Mouse (Mus musculus) E14TG2a.4 (cell line): Measurements from ENCODE around the gene Lancl2.

ENCODE experiments used
- CTCF ChIP-seq: conservative IDR thresholded peaks from 2 replicates; pipeline ENCODE4 v1.5.1; 2014; ENCODE audit warnings: low read length
- NANOG ChIP-seq: IDR thresholded peaks from 2 replicates; pipeline ENCODE4 v1.6.1; 2014; ENCODE audit warnings: borderline replicate concordance, low read length, mixed read lengths

DNA sequence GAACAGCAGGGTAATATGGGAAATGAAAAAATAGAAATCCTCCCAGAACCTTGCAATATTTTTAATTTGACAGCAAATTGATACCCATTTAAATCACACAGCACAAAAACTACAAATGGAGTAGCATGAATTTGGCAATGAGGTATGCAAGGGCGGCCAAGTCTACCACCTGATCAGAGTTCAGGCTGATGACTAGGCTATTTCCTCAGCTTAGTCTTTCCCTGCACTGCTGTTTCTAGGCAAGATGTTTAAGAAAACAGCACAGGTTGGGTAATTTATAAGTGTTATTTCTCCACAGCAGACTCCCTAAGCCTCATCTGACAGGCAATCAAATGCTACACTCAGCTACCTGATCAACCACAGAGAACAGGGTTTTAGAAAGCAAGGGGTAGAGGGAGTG lies 81.9 kb downstream of the Lancl2 start:
- TF ChIP-seq CTCF = no peak
- no peak for TF ChIP-seq NANOG
